ENCODE assay signal across 7 mouse cellular contexts in genomic region chr13:51100233-51101015, GRCm38 (mm10). TPM values are rescaled to one million over a fixed set of nuclear protein-coding genes. Genes with fewer than 3 reads are reported as not detected.
DNase-seq lines count a peak whose midpoint lies in the region; ATAC-seq lines count a peak whose summit lies in the region.

Spin1 (plus strand) TSS chr13:51100880.

- peak within 1 kb of the TSS; percentile 90 for H3K4me3 ChIP-seq in embryonic facial prominence, embryonic 10.5 days
- H3K4me3 ChIP-seq in limb, embryonic 10.5 days: peak within 1 kb of the TSS; percentile 75
- peak within 1 kb of the TSS; percentile 87 for H3K4me3 ChIP-seq in midbrain, embryonic 12.5 days

- peaks cover 29% of the 10 kb centered on the region for H3K9me3 ChIP-seq in embryonic facial prominence, embryonic 10.5 days
- H3K9me3 ChIP-seq in limb, embryonic 10.5 days (replicated peaks): no peaks in the 10 kb centered on the region; the same call in 1 of the 2 replicates
- peaks cover 15% of the 10 kb centered on the region for H3K9me3 ChIP-seq in midbrain, embryonic 12.5 days

- DNase-seq in adrenal gland, postnatal 10 days: peak; percentile 93
- peak; percentile 87 for DNase-seq in embryonic facial prominence, embryonic 10.5 days (ENCODE audit: low spot score)
- DNase-seq in heart, adult 11 months: peak; percentile 99
- DNase-seq in kidney, adult 18-20 months: peak; percentile 90
- peak; percentile 89 for DNase-seq in limb, embryonic 10.5 days (ENCODE audit: low spot score)
- peak; percentile 44 for DNase-seq in skeletal muscle tissue, adult 2 months (ENCODE audit: low read depth, low spot score)

- WGBS in embryonic facial prominence, embryonic 10.5 days: under 1% methylated on average over 85 of the region's 85 CpGs
- 4% methylated on average over 84 of the region's 85 CpGs for WGBS in limb, embryonic 10.5 days
- WGBS in midbrain, embryonic 12.5 days: under 1% methylated on average over 70 of the region's 85 CpGs

- peak within 1 kb of the TSS; percentile 95 for H3K4me2 ChIP-seq in midbrain, embryonic 12.5 days (replicated peaks)

- peaks cover 27% of the 10 kb centered on the region for H3K4me1 ChIP-seq in embryonic facial prominence, embryonic 10.5 days
- peaks cover 18% of the 10 kb centered on the region for H3K4me1 ChIP-seq in limb, embryonic 10.5 days
- H3K4me1 ChIP-seq in midbrain, embryonic 12.5 days: 0 out of 2 replicates have a peak, but pooled peaks cover 6% of the 10 kb centered on the region

- H3K36me3 ChIP-seq in embryonic facial prominence, embryonic 10.5 days (replicated peaks): peaks cover 33% of the 10 kb centered on the region
- H3K36me3 ChIP-seq in limb, embryonic 10.5 days: peaks cover 34% of the 10 kb centered on the region
- peaks cover 15% of the 10 kb centered on the region; the same call in 1 of the 2 replicates for H3K36me3 ChIP-seq in midbrain, embryonic 12.5 days

- H3K27ac ChIP-seq in embryonic facial prominence, embryonic 10.5 days (replicated peaks): peak within 1 kb of the TSS; percentile 100
- peak within 1 kb of the TSS; percentile 100 for H3K27ac ChIP-seq in limb, embryonic 10.5 days
- H3K27ac ChIP-seq in midbrain, embryonic 12.5 days (replicated peaks): peak within 1 kb of the TSS; percentile 88

- peak; percentile 86 for ATAC-seq in midbrain, embryonic 12.5 days (ENCODE audit: low FRiP score, low read depth)

- H3K27me3 ChIP-seq in embryonic facial prominence, embryonic 10.5 days (replicated peaks; ENCODE audit: low read depth, poor library complexity, severe bottlenecking): no peaks in the 10 kb centered on the region
- H3K27me3 ChIP-seq in limb, embryonic 10.5 days (ENCODE audit: low read depth, poor library complexity, severe bottlenecking): no peaks in the 10 kb centered on the region
- H3K27me3 ChIP-seq in midbrain, embryonic 12.5 days: peaks cover 7% of the 10 kb centered on the region

- peak within 1 kb of the TSS; percentile 96 for H3K9ac ChIP-seq in midbrain, embryonic 12.5 days (replicated peaks)

RNA-seq across cellular contexts. Expression of gene Spin1, which starts in this region (rescaled TPM):
- 10 to 100 TPM; 63.9 to 68.1 TPM for total RNA-seq in adrenal gland, postnatal 10 days (2021)
- 94.5 and 105 TPM in 2 replicates for polyA plus RNA-seq in embryonic facial prominence, embryonic 10.5 days (2016; fragmentation: Nextera tagmentation; extraction: Ambion mirVana)
- 91.7 and 127 TPM in 2 replicates for polyA plus RNA-seq in limb, embryonic 10.5 days (2016; fragmentation: Nextera tagmentation; extraction: Ambion mirVana)
- polyA plus RNA-seq in midbrain, embryonic 12.5 days (2016; fragmentation: Nextera tagmentation; extraction: Ambion mirVana): 119 and 126 TPM in 2 replicates

Comparison
In these comparisons a context has a peak if more than half of its experiments do, and no peak if none do; other contexts are left out.
1. Peak in every context shown above with its lines: DNase-seq, ATAC-seq, H3K4me3 ChIP-seq and H3K27ac ChIP-seq.
2. DNase-seq: peak in every context shown above with its lines; median percentile 99 in heart, adult 11 months; 93 in adrenal gland, postnatal 10 days; 90 in kidney, adult 18-20 months; 89 in limb, embryonic 10.5 days; 87 in embryonic facial prominence, embryonic 10.5 days; 44 in skeletal muscle tissue, adult 2 months.